Mouse (Mus musculus) T-cell, adult 66 days (primary cell): ENCODE results near the gene Hk3. TPM values are rescaled to one million over a fixed set of nuclear protein-coding genes. Genes with fewer than 3 reads are reported as not detected.

ENCODE experiments used
- total RNA-seq, 2 experiments: library from RNA; stranded (reverse); gene quantifications; 3 replicates in 1 of 2; 4 replicates in 1 of 2; pipeline ENCODE4 v1.2.4; 2023

Hk3 gene
- 1 to 10 TPM; 2.0 to 3.9 TPM for total RNA-seq

DNA sequence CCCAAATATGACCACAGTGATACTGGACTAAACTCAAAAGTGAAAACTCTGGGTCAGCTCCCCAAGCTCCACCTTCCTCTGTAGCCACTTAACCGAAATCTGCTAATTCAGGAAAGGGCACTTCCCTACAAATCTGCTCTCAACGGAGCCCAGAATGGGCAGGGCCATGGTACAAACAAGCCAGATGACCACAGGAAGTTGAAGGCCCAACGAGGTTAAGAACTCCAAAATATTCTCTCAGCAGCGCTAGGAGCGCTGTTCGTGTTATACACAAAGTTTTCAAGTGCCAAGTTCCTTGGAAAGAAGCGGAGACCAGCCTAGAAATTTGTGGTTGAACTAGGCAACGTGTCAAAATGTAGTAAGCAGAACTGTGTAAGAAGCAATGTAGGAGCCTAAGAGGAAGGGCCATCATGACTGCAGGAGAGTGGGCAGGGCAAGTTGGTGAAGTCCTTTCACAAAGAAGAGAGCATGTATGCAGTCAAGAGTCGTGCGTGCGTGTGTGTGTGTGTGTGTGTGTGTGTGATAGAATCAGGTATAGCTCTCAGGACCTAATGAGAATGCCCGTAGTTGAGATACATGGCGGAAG lies at the start of gene Hk3:
Gene Hk3, minus strand, starts transcription at position 192 of the 586 bp plus-strand sequence.

Other genes starting within 250 kb of the Hk3 start
- not detected for gene Eif4e1b, start 237.4 kb downstream of the Hk3 start, total RNA-seq
- gene Tspan17, start 232.0 kb downstream of the Hk3 start, total RNA-seq, result 1 to 10 TPM in 1 of 2 experiments, under 1 TPM in 1; 0.84 to 2.1 TPM
- gene Unc5a, start 72.0 kb downstream of the Hk3 start, total RNA-seq, result 1 to 10 TPM; 1.2 to 4.3 TPM
- gene Uimc1, start 78.9 kb upstream of the Hk3 start, total RNA-seq, result 10 to 100 TPM; 72.1 to 73.5 TPM
- 10 to 100 TPM; 31.8 to 34.8 TPM for gene Zfp346, start 83.9 kb upstream of the Hk3 start, total RNA-seq
- gene Gm17617, start 112.2 kb upstream of the Hk3 start, total RNA-seq, result not detected
- not detected for gene Fgfr4, start 131.3 kb upstream of the Hk3 start, total RNA-seq
- 100 to 1,000 TPM; 183 to 190 TPM for gene Nsd1, start 188.4 kb upstream of the Hk3 start, total RNA-seq